ENCODE assay signal across 20 mouse cellular contexts in genomic region chr12:3968380-3968779, GRCm38 (mm10). TPM values are rescaled to one million over a fixed set of nuclear protein-coding genes. Genes with fewer than 3 reads are reported as not detected.
DNase-seq lines count a peak whose midpoint lies in the region; ATAC-seq and TF ChIP-seq lines count a peak whose summit lies in the region.
"Had no signal": no experiment of that assay in that cellular context is flagged by ENCODE, and none has a peak within 500 bp of the region (broad histone marks: within the 10 kb centered on the region; RNA-seq: fewer than 3 reads in every experiment).

No protein-coding gene starts in this region.

- DNase-seq in thymus, postnatal 36 days = peak; percentile 14 to 35
- DNase-seq in urinary bladder, adult 18-20 months (ENCODE audit: low spot score in 2 of 2) = no peak
- no peak for DNase-seq in layer of hippocampus, adult 9-10 months (ENCODE audit: low spot score)
- DNase-seq: adrenal gland, postnatal 36 days; cerebellum, adult 8-10 months; gastrocnemius, postnatal 14 days; heart, postnatal 10 days; liver; liver, postnatal 0 days; lung, postnatal 14 days; right cerebral cortex, postnatal 4 days had no signal

- no peak overlapping the region for H3K4me2 ChIP-seq in midbrain, embryonic 16.5 days (ENCODE audit: low read length)
- H3K4me2 ChIP-seq in midbrain, embryonic 13.5 days (replicated peaks) = no peak overlapping the region
- H3K4me2 ChIP-seq: hindbrain, embryonic 13.5 days; intestine, embryonic 15.5 days; kidney, embryonic 15.5 days; neural tube, embryonic 15.5 days had no signal

- peaks cover 54% of the 10 kb centered on the region for H3K36me3 ChIP-seq in midbrain, embryonic 16.5 days (ENCODE audit: control insufficient read depth, insufficient read depth, low read length)
- H3K36me3 ChIP-seq in midbrain, embryonic 13.5 days = peaks cover 92% of the 10 kb centered on the region
- no peaks in the 10 kb centered on the region for H3K36me3 ChIP-seq in E14TG2a.4 (ENCODE audit: insufficient read depth, low read length)
- H3K36me3 ChIP-seq: intestine, embryonic 15.5 days; kidney, embryonic 15.5 days had no signal

- H3K4me1 ChIP-seq in midbrain, embryonic 16.5 days (ENCODE audit: control insufficient read depth, insufficient read depth, low read length) = no peaks in the 10 kb centered on the region
- H3K4me1 ChIP-seq in midbrain, embryonic 13.5 days (replicated peaks) = no peaks in the 10 kb centered on the region
- peaks cover 18% of the 10 kb centered on the region for H3K4me1 ChIP-seq in E14TG2a.4 (replicated peaks; ENCODE audit: low read depth, low read length)
- H3K4me1 ChIP-seq: heart, embryonic 10.5 days; hindbrain, embryonic 13.5 days; intestine, embryonic 15.5 days; kidney, embryonic 15.5 days; neural tube, embryonic 15.5 days had no signal

- H3K9me3 ChIP-seq in midbrain, embryonic 16.5 days (replicated peaks; ENCODE audit: control insufficient read depth, low read length, poor library complexity, severe bottlenecking) = no peaks in the 10 kb centered on the region
- no peaks in the 10 kb centered on the region for H3K9me3 ChIP-seq in midbrain, embryonic 13.5 days
- peaks cover 7% of the 10 kb centered on the region; the same call in 1 of the 2 replicates for H3K9me3 ChIP-seq in E14TG2a.4 (ENCODE audit: low read length)
- H3K9me3 ChIP-seq: heart, embryonic 10.5 days; hindbrain, embryonic 13.5 days; intestine, embryonic 15.5 days; kidney, embryonic 15.5 days; neural tube, embryonic 15.5 days had no signal

- no peak overlapping the region for H3K4me3 ChIP-seq in midbrain, embryonic 16.5 days (ENCODE audit: low read depth, low read length)
- H3K4me3 ChIP-seq in midbrain, embryonic 13.5 days (replicated peaks) = no peak overlapping the region
- H3K4me3 ChIP-seq in E14TG2a.4 (replicated peaks; ENCODE audit: low read length) = 0 out of 2 replicates have a peak overlapping the region, but pooled peaks have one; percentile 29
- H3K4me3 ChIP-seq: heart, embryonic 10.5 days; hindbrain, embryonic 13.5 days; intestine, embryonic 15.5 days; kidney, embryonic 15.5 days; neural tube, embryonic 15.5 days had no signal

- 0 out of 2 replicates have a peak, but pooled peaks have one; percentile 28 for ATAC-seq in midbrain, embryonic 16.5 days
- ATAC-seq in midbrain, embryonic 13.5 days = no peak
- peak; percentile 42 for ATAC-seq in granulocyte monocyte progenitor cell, adult 5-6 weeks (replicated peaks; ENCODE audit: poor library complexity, severe bottlenecking)
- ATAC-seq: intestine, embryonic 15.5 days; liver, postnatal 0 days had no signal

- H3K27ac ChIP-seq in midbrain, embryonic 16.5 days (ENCODE audit: low read length) = no peak overlapping the region
- H3K27ac ChIP-seq in midbrain, embryonic 13.5 days = no peak overlapping the region
- H3K27ac ChIP-seq: heart, embryonic 10.5 days; hindbrain, embryonic 13.5 days; intestine, embryonic 15.5 days; kidney, embryonic 15.5 days; neural tube, embryonic 15.5 days had no signal

- H3K27me3 ChIP-seq in midbrain, embryonic 16.5 days (ENCODE audit: control insufficient read depth, insufficient read depth, low read depth, low read length) = no peaks in the 10 kb centered on the region
- no peaks in the 10 kb centered on the region for H3K27me3 ChIP-seq in midbrain, embryonic 13.5 days
- peaks cover 5% of the 10 kb centered on the region for H3K27me3 ChIP-seq in E14TG2a.4 (ENCODE audit: insufficient read depth, low read length)
- H3K27me3 ChIP-seq: hindbrain, embryonic 13.5 days; intestine, embryonic 15.5 days; kidney, embryonic 15.5 days; neural tube, embryonic 15.5 days had no signal

- WGBS in midbrain, embryonic 16.5 days = 65% methylated on average over 9 of the region's 9 CpGs
- WGBS in midbrain, embryonic 13.5 days = 70% methylated on average over 9 of the region's 9 CpGs

- no peak overlapping the region for H3K9ac ChIP-seq in midbrain, embryonic 16.5 days (ENCODE audit: low read depth, low read length)
- no peak overlapping the region for H3K9ac ChIP-seq in midbrain, embryonic 13.5 days (replicated peaks)
- H3K9ac ChIP-seq: hindbrain, embryonic 13.5 days; intestine, embryonic 15.5 days; kidney, embryonic 15.5 days; liver, postnatal 0 days; neural tube, embryonic 15.5 days had no signal

- no peak for TF ChIP-seq CTCF in E14TG2a.4 (conservative IDR thresholded peaks at IDR 0.05; ENCODE audit: low read length)

RNA-seq across cellular contexts. Expression of gene Pomc, which starts 13.6 kb away (rescaled TPM):
- 5.2 and 7.2 TPM in 2 replicates for polyA plus RNA-seq in midbrain, embryonic 16.5 days (2015; fragmentation: Nextera tagmentation; extraction: Ambion mirVana)
- polyA plus RNA-seq in midbrain, embryonic 13.5 days (2015; fragmentation: Nextera tagmentation; extraction: Ambion mirVana) = 9.3 and 12.8 TPM in 2 replicates
- total RNA-seq in granulocyte monocyte progenitor cell, adult 5-6 weeks (2014; fragmentation: Nextera tagmentation) = not detected in 2 replicates
- total RNA-seq in granulocyte monocyte progenitor cell, adult 5-6 weeks (2017) = 1.4 and 3.3 TPM in 2 replicates

Comparison
In these comparisons a context has a peak if more than half of its experiments do, and no peak if none do; other contexts are left out.
1. DNase-seq: peak in thymus, postnatal 36 days (2 of 2); none in urinary bladder, adult 18-20 months (0 of 2) and layer of hippocampus, adult 9-10 months (single experiment).